Mouse (Mus musculus) small intestine, adult 2 months (tissue): ENCODE results near the gene Actl9.

Source experiments
- CTCF ChIP-seq: fragments of 200-500 bp; IDR thresholded peaks from 2 replicates; pipeline ENCODE4 v1.5.1; 2012; ENCODE audit warnings: low read depth, mild to moderate bottlenecking, control low read depth, inconsistent platforms, low read length, moderate library complexity, mixed read lengths; ENCODE audit not compliant: insufficient replicate concordance, insufficient read length; ENCODE audit errors: extremely low read depth
- POLR2A ChIP-seq: fragments of 200-500 bp; IDR thresholded peaks from 2 replicates; pipeline ENCODE4 v1.6.1; 2012; ENCODE audit warnings: low read depth, mild to moderate bottlenecking, control low read depth, inconsistent platforms, low read length, moderate library complexity

- TF ChIP-seq POLR2A (no peak), CTCF (no peak)
Observed at GRCm38 (mm10) chr17:33439922-33440321, 7.2 kb downstream of the Actl9 start.
